Mouse (Mus musculus): Measurements from ENCODE around the gene Rac2. TPM values are rescaled to one million over a fixed set of nuclear protein-coding genes. Genes with fewer than 3 reads are reported as not detected.

Rac2 gene
- polyA plus RNA-seq, 1 experiment from 2014 or later: 27.9 TPM

GRCm38 (mm10) chr15:78515759-78516158 lies 56.8 kb downstream of the Rac2 start:
- H3K9ac ChIP-seq (ENCODE audit: low read depth, low read length): no peak overlapping the region
- peaks cover 16% of the 10 kb centered on the region for H3K4me1 ChIP-seq (ENCODE audit: control insufficient read depth, insufficient read depth, low read length)
- no peak overlapping the region for H3K4me3 ChIP-seq (ENCODE audit: low read depth, low read length)
- peak overlapping the region; percentile 81 for H3K27ac ChIP-seq (replicated peaks; ENCODE audit: low read depth, low read length)
- no peaks in the 10 kb centered on the region for H3K9me3 ChIP-seq (ENCODE audit: control insufficient read depth, low read length)
- H3K27me3 ChIP-seq (replicated peaks; ENCODE audit: control insufficient read depth, insufficient read depth, low read length): no peaks in the 10 kb centered on the region
- no peak for ATAC-seq (ENCODE audit: low read depth)
- H3K4me2 ChIP-seq (ENCODE audit: low read depth, low read length): no peak overlapping the region
- 43% methylated on average over 5 of the region's 6 CpGs for WGBS
- DNase-seq (ENCODE audit: low spot score): no peak
- H3K36me3 ChIP-seq (ENCODE audit: control insufficient read depth, insufficient read depth, low read length): no peaks in the 10 kb centered on the region

DNA sequence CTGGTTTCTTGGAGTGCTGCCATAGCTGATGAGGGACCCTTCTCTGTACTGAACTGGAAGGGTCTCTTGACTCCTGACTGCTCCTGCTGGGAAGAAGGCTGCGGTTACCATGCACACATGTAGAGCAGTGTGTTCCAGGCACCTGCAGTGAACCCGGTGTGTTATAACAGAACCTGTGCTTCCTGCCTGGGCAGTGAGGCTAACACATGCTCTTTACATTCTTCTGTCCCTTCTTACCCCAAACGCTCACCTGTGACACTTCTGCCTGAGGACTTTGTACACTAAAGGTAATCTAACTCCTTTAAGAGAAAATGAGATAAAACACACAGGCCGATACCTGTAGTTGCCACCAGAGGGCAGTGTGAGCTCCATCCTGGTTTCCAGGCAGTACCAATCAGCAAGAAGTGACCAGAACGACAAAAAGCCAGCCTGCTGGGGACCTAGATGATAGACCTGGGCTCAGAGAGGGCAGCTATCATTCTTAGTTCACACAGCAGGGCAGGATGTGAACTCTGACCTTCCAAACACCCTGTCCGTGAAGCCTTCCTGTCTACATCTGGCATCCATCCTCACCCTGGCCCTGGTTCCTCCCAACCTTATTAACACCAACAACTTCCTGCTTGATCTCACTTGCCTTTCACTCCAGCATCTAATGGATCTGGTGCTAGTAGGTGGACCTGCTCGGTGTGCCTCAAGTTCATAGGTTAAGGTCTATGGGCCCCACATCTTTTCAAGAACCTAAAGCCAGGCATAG lies 58.0 kb downstream of the Rac2 start:
- DNase-seq (ENCODE audit: low spot score) (peak; percentile 78), ATAC-seq (ENCODE audit: low read depth) (peak; percentile 34)
- WGBS: 19% methylated on average over 7 of the region's 7 CpGs
- Histone ChIP-seq H3K9me3 (ENCODE audit: control insufficient read depth, low read length) (no peaks in the 10 kb centered on the region), H3K36me3 (ENCODE audit: control insufficient read depth, insufficient read depth, low read length) (no peaks in the 10 kb centered on the region), H3K4me2 (ENCODE audit: low read depth, low read length) (no peak overlapping the region), H3K27ac (replicated peaks; ENCODE audit: low read depth, low read length) (peak overlapping the region; percentile 81), H3K4me3 (ENCODE audit: low read depth, low read length) (no peak overlapping the region), H3K4me1 (ENCODE audit: control insufficient read depth, insufficient read depth, low read length) (peaks cover 22% of the 10 kb centered on the region), H3K9ac (ENCODE audit: low read depth, low read length) (no peak overlapping the region), H3K27me3 (replicated peaks; ENCODE audit: control insufficient read depth, insufficient read depth, low read length) (no peaks in the 10 kb centered on the region)

GRCm38 (mm10) chr15:78513019-78513418 lies 59.6 kb downstream of the Rac2 start:
- DNase-seq (ENCODE audit: low spot score): no peak
- no peak overlapping the region for H3K9ac ChIP-seq (ENCODE audit: low read depth, low read length)
- no peaks in the 10 kb centered on the region for H3K9me3 ChIP-seq (ENCODE audit: control insufficient read depth, low read length)
- no peak overlapping the region for H3K4me2 ChIP-seq (ENCODE audit: low read depth, low read length)
- 81% methylated on average over 14 of the region's 14 CpGs for WGBS
- peaks cover 22% of the 10 kb centered on the region for H3K4me1 ChIP-seq (ENCODE audit: control insufficient read depth, insufficient read depth, low read length)
- H3K27me3 ChIP-seq (replicated peaks; ENCODE audit: control insufficient read depth, insufficient read depth, low read length): no peaks in the 10 kb centered on the region
- H3K4me3 ChIP-seq (ENCODE audit: low read depth, low read length): no peak overlapping the region
- H3K36me3 ChIP-seq (ENCODE audit: control insufficient read depth, insufficient read depth, low read length): no peaks in the 10 kb centered on the region
- no peak for ATAC-seq (ENCODE audit: low read depth)
- H3K27ac ChIP-seq (replicated peaks; ENCODE audit: low read depth, low read length): no peak overlapping the region

DNA sequence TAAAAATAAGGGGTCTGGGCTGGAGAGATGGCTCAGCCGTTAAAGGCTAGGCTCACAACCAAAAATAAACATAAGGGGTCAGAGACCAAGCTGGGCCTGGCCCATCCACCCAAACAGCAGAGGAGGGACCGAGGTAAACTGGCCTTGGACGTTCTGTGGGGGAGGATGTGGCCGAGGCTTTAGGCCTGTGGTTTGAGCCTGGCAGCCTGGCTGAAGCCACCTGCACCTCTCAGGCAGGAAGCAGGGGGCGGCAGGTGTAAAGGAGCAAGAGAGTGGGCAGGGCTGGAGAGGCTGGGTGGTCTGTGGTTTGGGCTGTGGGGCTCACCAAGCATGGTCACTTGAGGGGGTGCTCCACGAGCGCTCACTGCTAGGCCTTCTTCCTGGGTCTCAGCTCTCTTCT lies 60.6 kb downstream of the Rac2 start:
- ATAC-seq (ENCODE audit: low read depth) (no peak), DNase-seq (ENCODE audit: low spot score) (no peak)
- no peaks in the 10 kb centered on the region for H3K9me3 ChIP-seq (ENCODE audit: control insufficient read depth, low read length)
- H3K27ac ChIP-seq (replicated peaks; ENCODE audit: low read depth, low read length): no peak overlapping the region
- no peak overlapping the region for H3K4me3 ChIP-seq (ENCODE audit: low read depth, low read length)
- WGBS: 73% methylated on average over 5 of the region's 7 CpGs
- no peak overlapping the region for H3K9ac ChIP-seq (ENCODE audit: low read depth, low read length)
- H3K27me3 ChIP-seq (replicated peaks; ENCODE audit: control insufficient read depth, insufficient read depth, low read length): no peaks in the 10 kb centered on the region
- peaks cover 22% of the 10 kb centered on the region for H3K4me1 ChIP-seq (ENCODE audit: control insufficient read depth, insufficient read depth, low read length)
- H3K4me2 ChIP-seq (ENCODE audit: low read depth, low read length): no peak overlapping the region
- H3K36me3 ChIP-seq (ENCODE audit: control insufficient read depth, insufficient read depth, low read length): no peaks in the 10 kb centered on the region

GRCm38 (mm10) chr15:78510736-78511135 lies 61.8 kb downstream of the Rac2 start:
- Histone ChIP-seq H3K4me2 (ENCODE audit: low read depth, low read length) (no peak overlapping the region), H3K9me3 (ENCODE audit: control insufficient read depth, low read length) (no peaks in the 10 kb centered on the region), H3K4me1 (ENCODE audit: control insufficient read depth, insufficient read depth, low read length) (peaks cover 15% of the 10 kb centered on the region), H3K9ac (ENCODE audit: low read depth, low read length) (no peak overlapping the region), H3K36me3 (ENCODE audit: control insufficient read depth, insufficient read depth, low read length) (no peaks in the 10 kb centered on the region), H3K4me3 (ENCODE audit: low read depth, low read length) (no peak overlapping the region), H3K27me3 (replicated peaks; ENCODE audit: control insufficient read depth, insufficient read depth, low read length) (no peaks in the 10 kb centered on the region), H3K27ac (replicated peaks; ENCODE audit: low read depth, low read length) (no peak overlapping the region)
- ATAC-seq (ENCODE audit: low read depth) (no peak), DNase-seq (ENCODE audit: low spot score) (no peak)
- WGBS: 86% methylated on average over 6 of the region's 6 CpGs

DNA sequence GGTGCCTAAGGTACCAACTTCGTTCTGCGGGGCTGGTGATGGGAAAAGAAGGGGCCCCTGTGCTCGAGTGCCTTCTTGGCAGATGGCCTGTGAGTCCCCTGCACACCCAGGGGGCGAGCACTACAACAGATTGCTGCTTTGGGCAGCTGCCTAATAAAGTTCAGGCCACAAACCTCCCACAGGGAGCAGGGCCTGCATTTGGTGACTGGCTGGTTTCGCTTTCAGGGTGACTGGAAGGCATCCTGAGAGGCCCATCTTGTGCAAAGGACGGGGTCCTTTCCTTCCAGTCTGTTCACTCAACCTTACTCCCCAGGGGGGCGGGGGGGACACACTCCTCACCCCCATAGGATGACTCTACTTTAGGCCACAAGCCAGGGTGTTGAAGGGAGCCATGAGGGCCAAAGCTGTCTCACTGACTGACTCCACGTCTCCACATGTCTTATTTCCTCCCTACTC lies 62.4 kb downstream of the Rac2 start:
- H3K27ac ChIP-seq (replicated peaks; ENCODE audit: low read depth, low read length): 0 out of 2 replicates have a peak overlapping the region, but pooled peaks have one; percentile 6

GRCm38 (mm10) chr15:78509297-78509899 lies 63.2 kb downstream of the Rac2 start:
- peaks cover 5% of the 10 kb centered on the region for H3K4me1 ChIP-seq (ENCODE audit: control insufficient read depth, insufficient read depth, low read length)
- DNase-seq (ENCODE audit: low spot score): no peak
- H3K9me3 ChIP-seq (ENCODE audit: control insufficient read depth, low read length): peaks cover 3% of the 10 kb centered on the region; the same call in 1 of the 2 replicates
- no peak overlapping the region for H3K27ac ChIP-seq (replicated peaks; ENCODE audit: low read depth, low read length)
- 49% methylated on average over 12 of the region's 12 CpGs for WGBS
- no peaks in the 10 kb centered on the region for H3K36me3 ChIP-seq (ENCODE audit: control insufficient read depth, insufficient read depth, low read length)
- peak; percentile 35; the same call in 1 of the 2 replicates for ATAC-seq (ENCODE audit: low read depth)
- H3K4me2 ChIP-seq (ENCODE audit: low read depth, low read length): no peak overlapping the region
- no peaks in the 10 kb centered on the region for H3K27me3 ChIP-seq (replicated peaks; ENCODE audit: control insufficient read depth, insufficient read depth, low read length)
- H3K9ac ChIP-seq (ENCODE audit: low read depth, low read length): no peak overlapping the region
- H3K4me3 ChIP-seq (ENCODE audit: low read depth, low read length): no peak overlapping the region

More for the DNA sequence above, 62.4 kb downstream of the Rac2 start:
- ATAC-seq (ENCODE audit: low read depth) (no peak), DNase-seq (ENCODE audit: low spot score) (no peak)
- no peak overlapping the region for H3K4me3 ChIP-seq (ENCODE audit: low read depth, low read length)
- peaks cover 10% of the 10 kb centered on the region for H3K4me1 ChIP-seq (ENCODE audit: control insufficient read depth, insufficient read depth, low read length)
- no peaks in the 10 kb centered on the region for H3K36me3 ChIP-seq (ENCODE audit: control insufficient read depth, insufficient read depth, low read length)
- no peaks in the 10 kb centered on the region for H3K9me3 ChIP-seq (ENCODE audit: control insufficient read depth, low read length)
- H3K27me3 ChIP-seq (replicated peaks; ENCODE audit: control insufficient read depth, insufficient read depth, low read length): no peaks in the 10 kb centered on the region
- no peak overlapping the region for H3K4me2 ChIP-seq (ENCODE audit: low read depth, low read length)
- H3K9ac ChIP-seq (ENCODE audit: low read depth, low read length): no peak overlapping the region
- 63% methylated on average over 6 of the region's 8 CpGs for WGBS

Measured in embryonic facial prominence, embryonic 14.5 days (tissue).